Mouse (Mus musculus) c-Kit-negative CD71-positive TER-119-positive erythroid progenitor cells, embryonic 14.5 days (primary cell): ENCODE results near the gene Olfr1532-ps1.
"Not testable (repeated sequence)": the region's sequence is repeated elsewhere in the genome, so short reads cannot be mapped to it uniquely, and the experiment has no call there.

ENCODE experiments used
- DNase-seq: peaks from one replicate; pipeline ENCODE4 v3.0.0-alpha.2; 2013; ENCODE audit warnings: low read depth, low spot score

The Olfr1532-ps1 gene

GRCm38 (mm10) chr7:106907676-106908075 is at the start of gene Olfr1532-ps1:
TSS of gene Olfr1532-ps1 (plus strand) at chr7:106908001.
- no peak for DNase-seq

- DNase-seq, result no peak
These were observed 44.9 kb upstream of the Olfr1532-ps1 start, which contains the start of gene Olfr704 for GRCm38 (mm10) chr7:106862885-106863284. TSS of gene Olfr704 (plus strand) at chr7:106863185.

GRCm38 (mm10) chr7:106876791-106877190 is 31.0 kb upstream of the Olfr1532-ps1 start, which contains the start of gene Olfr705:
TSS of gene Olfr705 (minus strand) at chr7:106876891.
- DNase-seq, result no peak

GRCm38 (mm10) chr7:106888062-106888461 is 19.7 kb upstream of the Olfr1532-ps1 start, which contains the start of gene Olfr706:
TSS of gene Olfr706 (minus strand) at chr7:106888162.
- DNase-seq, result no peak

- not testable (repeated sequence) for DNase-seq
These were observed 6.7 kb upstream of the Olfr1532-ps1 start, which contains the start of gene Olfr707 for GRCm38 (mm10) chr7:106901141-106901540. TSS of gene Olfr707 (minus strand) at chr7:106901241.

- DNase-seq, result not testable (repeated sequence)
These were observed 13.2 kb downstream of the Olfr1532-ps1 start for GRCm38 (mm10) chr7:106920961-106921360.

GRCm38 (mm10) chr7:106932119-106932518 is 24.3 kb downstream of the Olfr1532-ps1 start, which contains the start of gene Olfr709-ps1:
TSS of gene Olfr709-ps1 (minus strand) at chr7:106932219.
- DNase-seq, result no peak

- no peak for DNase-seq
These were observed 40.4 kb downstream of the Olfr1532-ps1 start, which contains the start of gene Olfr710 for GRCm38 (mm10) chr7:106948212-106948611. TSS of gene Olfr710 (minus strand) at chr7:106948312.

GRCm38 (mm10) chr7:106963837-106964236 is 56.0 kb downstream of the Olfr1532-ps1 start, which contains the start of gene Olfr6:
TSS of gene Olfr6 (minus strand) at chr7:106963937.
- no peak for DNase-seq
